Mouse (Mus musculus) A20 (cell line): ENCODE results near the gene Zfp972.
"Not testable (repeated sequence)": the region's sequence is repeated elsewhere in the genome, so short reads cannot be mapped to it uniquely, and the experiment has no call there.

Experiments
- DNase-seq: peaks from one replicate; pipeline ENCODE4 v3.0.0-alpha.2; 2011; ENCODE audit warnings: low read depth, low spot score

Zfp972 gene

GRCm38 (mm10) chr2:177925563-177926103 lies at the start of gene Zfp972:
TSS of gene Zfp972 (minus strand) at chr2:177925613.
- peak; percentile 26 for DNase-seq

GRCm38 (mm10) chr2:177974814-177975213 lies 49.4 kb upstream of the Zfp972 start:
- not testable (repeated sequence) for DNase-seq

- DNase-seq, result peak; percentile 34
Measured at GRCm38 (mm10) chr2:177957145-177957544, 31.7 kb upstream of the Zfp972 start, which contains the start of gene Gm14326. TSS of gene Gm14326 (minus strand) at chr2:177957297.

- DNase-seq, result peak; percentile 11
Measured at GRCm38 (mm10) chr2:177956734-177957133, 31.3 kb upstream of the Zfp972 start.

GRCm38 (mm10) chr2:177903276-177903675 lies 22.1 kb downstream of the Zfp972 start:
- DNase-seq, result not testable (repeated sequence)

GRCm38 (mm10) chr2:177898171-177898570 lies 27.2 kb downstream of the Zfp972 start:
- DNase-seq, result not testable (repeated sequence)

GRCm38 (mm10) chr2:177897046-177897578 lies 28.3 kb downstream of the Zfp972 start, which contains the start of gene Gm14327:
TSS of gene Gm14327 (plus strand) at chr2:177897096.
- not testable (repeated sequence) for DNase-seq

- peak; percentile 0 for DNase-seq
Measured at GRCm38 (mm10) chr2:177887743-177888142, 37.7 kb downstream of the Zfp972 start.

- not testable (repeated sequence) for DNase-seq
Measured at GRCm38 (mm10) chr2:177862254-177862653, 63.2 kb downstream of the Zfp972 start.
